Mouse (Mus musculus) liver, embryonic 14.5 days (tissue): ENCODE data around the gene Cad. TPM values are rescaled to one million over a fixed set of nuclear protein-coding genes. Genes with fewer than 3 reads are reported as not detected.

Experiments used
- ATAC-seq: fragments of 200-750 bp; cut with Nextera tagmentation; 2 replicates; pipeline ENCODE4 v1.8.0; 2017; ENCODE audit warnings: moderate number of reproducible peaks, mild to moderate bottlenecking, moderate library complexity; ENCODE audit not compliant: insufficient read depth
- DNase-seq, 3 experiments: peaks; one replicate each; pipeline ENCODE4 v3.0.0-alpha.2; 2012 to 2013; ENCODE audit warnings: low read depth in 3 of 3, low spot score in 3 of 3
- H3K27ac ChIP-seq: fragments of 300-500 bp; sonication (generic); 2 replicates; pipeline ENCODE4 v1.5.1; 2014; ENCODE audit warnings: moderate library complexity, mild to moderate bottlenecking, control low read depth, inconsistent platforms
- H3K27me3 ChIP-seq: fragments of 300-500 bp; sonication (generic); 2 replicates; pipeline ENCODE4 v1.6.1; 2014; ENCODE audit warnings: mild to moderate bottlenecking, low read length, moderate library complexity; ENCODE audit not compliant: control insufficient read depth, insufficient read depth
- H3K36me3 ChIP-seq: fragments of 300-500 bp; sonication (generic); replicated peaks from 2 replicates; pipeline ENCODE4 v1.6.1; 2014; ENCODE audit warnings: low read depth; ENCODE audit not compliant: control insufficient read depth, insufficient read depth
- H3K4me1 ChIP-seq, 2 experiments: fragments of 200-500 bp in 1 of 2; fragments of 300-500 bp in 1 of 2; sonication (generic) in 1 of 2; replicated peaks; 2 replicates each; pipeline ENCODE4 v1.6.1; 2012 to 2014; ENCODE audit warnings: antibody characterized with exemption in 1 of 2, inconsistent platforms in 1 of 2, low read length in 1 of 2; ENCODE audit not compliant: control insufficient read depth in 2 of 2, insufficient read depth in 2 of 2
- H3K4me2 ChIP-seq: fragments of 300-500 bp; sonication (generic); 2 replicates; pipeline ENCODE4 v1.6.1; 2014; ENCODE audit warnings: low read depth, mild to moderate bottlenecking, control low read depth, moderate library complexity
- H3K4me3 ChIP-seq, 2 experiments: fragments of 200-500 bp in 1 of 2; fragments of 300-500 bp in 1 of 2; sonication (generic) in 1 of 2; 2 replicates each; pipeline ENCODE4 v1.5.1; 2012 to 2014; ENCODE audit warnings: low read depth in 2 of 2, low read length in 2 of 2, mild to moderate bottlenecking in 2 of 2, control low read depth in 1 of 2, inconsistent platforms in 1 of 2, moderate library complexity in 1 of 2; ENCODE audit not compliant: insufficient read depth in 1 of 2
- H3K9ac ChIP-seq: fragments of 300-500 bp; sonication (generic); replicated peaks from 2 replicates; pipeline ENCODE4 v1.6.1; 2014; ENCODE audit warnings: mild to moderate bottlenecking, control low read depth, moderate library complexity
- H3K9me3 ChIP-seq: fragments of 300-500 bp; sonication (generic); 2 replicates; pipeline ENCODE4 v1.6.1; 2016; ENCODE audit warnings: low read length, mixed read lengths; ENCODE audit not compliant: control insufficient read depth
- CTCF ChIP-seq: IDR thresholded peaks from 2 replicates; pipeline ENCODE4 v1.5.1; 2016; ENCODE audit warnings: antibody characterized with exemption, low read depth, control low read depth
- EP300 ChIP-seq: IDR thresholded peaks from 2 replicates; pipeline ENCODE4 v1.6.1; 2016; ENCODE audit warnings: antibody characterized with exemption, low read depth
- WGBS: fragments of 180-500 bp; shearing (Covaris S2); extraction: QIAGEN DNeasy Blood & Tissue Kit; methylation state at CpG from one replicate; pipeline ENCODE4 v1.1.7; 2014; ENCODE audit not compliant: insufficient replicate concordance; 5-methylcytosine and 5-hydroxymethylcytosine counted together
- polyA plus RNA-seq, 2 experiments: library from polyadenylated mRNA; depleted of rRNA in 1 of 2; stranded (reverse) in 1 of 2; unstranded in 1 of 2; fragments of >200 nt; fragmentation: Nextera tagmentation in 1 of 2; extraction: Ambion mirVana in 1 of 2; gene quantifications; 2 replicates each; pipeline versions ENCODE4 v1.2.1 to v1.2.3; 2012 to 2014

Cad gene
- polyA plus RNA-seq, 2 experiments, result 14.0 to 20.4 TPM

DNA sequence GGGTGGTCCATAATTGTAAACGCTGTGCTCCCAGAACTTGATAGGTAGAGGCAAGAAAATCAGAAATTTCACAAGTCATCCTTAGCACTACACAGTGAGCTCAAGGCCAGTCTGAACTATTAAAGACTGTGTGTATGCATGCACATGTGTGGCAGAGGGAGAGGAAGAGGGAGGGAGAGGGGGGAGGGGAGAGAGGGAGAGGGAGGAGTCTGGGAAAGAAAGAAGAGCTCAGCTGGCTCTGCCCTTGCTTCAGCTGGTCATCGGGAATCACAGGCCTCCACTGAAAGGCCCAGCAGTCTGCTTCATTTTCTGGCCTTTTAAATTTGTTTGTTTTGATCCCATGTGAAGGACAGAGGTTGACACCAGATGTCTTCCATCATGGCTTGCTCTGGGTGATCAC, 68.9 kb downstream of the Cad start:
- 43% methylated on average over 2 of the region's 2 CpGs for WGBS
- no peak overlapping the region for H3K4me3 ChIP-seq
- H3K9me3 ChIP-seq, result no peaks in the 10 kb centered on the region
- H3K27ac ChIP-seq, result no peak overlapping the region
- TF ChIP-seq CTCF (no peak), EP300 (no peak)
- ATAC-seq (no peak), DNase-seq (no peak)
- no peaks in the 10 kb centered on the region for H3K4me1 ChIP-seq
- H3K27me3 ChIP-seq, result no peaks in the 10 kb centered on the region
- no peak overlapping the region for H3K9ac ChIP-seq
- H3K36me3 ChIP-seq, result no peaks in the 10 kb centered on the region
- H3K4me2 ChIP-seq, result no peak overlapping the region

DNA sequence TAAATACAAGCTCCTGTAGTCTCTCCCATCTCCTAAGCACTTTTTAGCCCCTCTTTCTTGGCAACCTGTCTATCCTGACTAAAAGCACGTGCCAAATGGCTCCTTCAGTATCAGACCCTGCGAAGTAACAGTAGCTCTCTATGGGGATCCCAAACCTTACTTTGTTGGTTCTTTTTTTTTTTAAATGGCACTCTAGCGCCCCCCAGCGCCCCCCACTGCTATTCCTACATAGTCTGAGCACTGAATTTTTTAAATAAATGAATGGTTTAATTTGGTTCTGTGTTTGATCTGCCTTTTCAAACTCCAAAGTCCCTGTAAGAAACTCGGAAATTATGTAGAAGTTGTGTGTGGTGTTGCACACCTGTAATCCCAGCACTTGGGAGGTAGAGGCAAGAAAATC, 71.5 kb downstream of the Cad start:
- Histone ChIP-seq H3K27ac (no peak overlapping the region), H3K9me3 (no peaks in the 10 kb centered on the region), H3K9ac (no peak overlapping the region), H3K4me1 (no peaks in the 10 kb centered on the region), H3K36me3 (no peaks in the 10 kb centered on the region), H3K4me3 (no peak overlapping the region), H3K27me3 (peaks cover 3% of the 10 kb centered on the region; the same call in 1 of the 2 replicates), H3K4me2 (no peak overlapping the region)
- WGBS, result 24% methylated on average over 5 of the region's 5 CpGs
- TF ChIP-seq EP300 (no peak), CTCF (no peak)
- DNase-seq (no peak), ATAC-seq (no peak)

Other genes starting within 250 kb of the Cad start
- 1.9 and 2.4 TPM in 2 replicates for gene Mapre3, start 240.1 kb upstream of the Cad start, polyA plus RNA-seq (2012; rRNA removed)
- 1.2 and 1.4 TPM in 2 replicates for gene Mapre3, start 240.1 kb upstream of the Cad start, polyA plus RNA-seq (2014; fragmentation: Nextera tagmentation; extraction: Ambion mirVana)
- 21.8 and 26.1 TPM in 2 replicates for gene Tmem214, start 186.8 kb upstream of the Cad start, polyA plus RNA-seq (2012; rRNA removed)
- gene Tmem214, start 186.8 kb upstream of the Cad start, polyA plus RNA-seq (2014; fragmentation: Nextera tagmentation; extraction: Ambion mirVana), result 25.0 and 25.8 TPM in 2 replicates
- gene Agbl5, start 166.1 kb upstream of the Cad start, polyA plus RNA-seq (2012; rRNA removed), result 5.0 and 6.0 TPM in 2 replicates
- 4.8 and 5.1 TPM in 2 replicates for gene Agbl5, start 166.1 kb upstream of the Cad start, polyA plus RNA-seq (2014; fragmentation: Nextera tagmentation; extraction: Ambion mirVana)
- gene Ost4, start 147.0 kb upstream of the Cad start, polyA plus RNA-seq (2012; rRNA removed), result 142 and 216 TPM in 2 replicates
- 412 and 420 TPM in 2 replicates for gene Ost4, start 147.0 kb upstream of the Cad start, polyA plus RNA-seq (2014; fragmentation: Nextera tagmentation; extraction: Ambion mirVana)
- 18.4 and 22.2 TPM in 2 replicates for gene Emilin1, start 141.4 kb upstream of the Cad start, polyA plus RNA-seq (2012; rRNA removed)
- 21.3 and 23.2 TPM in 2 replicates for gene Emilin1, start 141.4 kb upstream of the Cad start, polyA plus RNA-seq (2014; fragmentation: Nextera tagmentation; extraction: Ambion mirVana)
- 30.3 and 31.1 TPM in 2 replicates for gene Khk, start 133.3 kb upstream of the Cad start, polyA plus RNA-seq (2012; rRNA removed)
- 38.8 and 40.8 TPM in 2 replicates for gene Khk, start 133.3 kb upstream of the Cad start, polyA plus RNA-seq (2014; fragmentation: Nextera tagmentation; extraction: Ambion mirVana)
- 2.9 and 4.2 TPM in 2 replicates for gene Cgref1, start 109.2 kb upstream of the Cad start, polyA plus RNA-seq (2012; rRNA removed)
- 5.1 and 5.4 TPM in 2 replicates for gene Cgref1, start 109.2 kb upstream of the Cad start, polyA plus RNA-seq (2014; fragmentation: Nextera tagmentation; extraction: Ambion mirVana)
- gene Preb, start 94.4 kb upstream of the Cad start, polyA plus RNA-seq (2012; rRNA removed), result 89.2 and 95.2 TPM in 2 replicates
- gene Preb, start 94.4 kb upstream of the Cad start, polyA plus RNA-seq (2014; fragmentation: Nextera tagmentation; extraction: Ambion mirVana), result 53.8 and 59.6 TPM in 2 replicates
- gene Tcf23, start 86.1 kb upstream of the Cad start, polyA plus RNA-seq (2012; rRNA removed), result 0.01 TPM in 2 replicates
- 0.09 TPM in 1 of 2 replicates, not detected in the other for gene Tcf23, start 86.1 kb upstream of the Cad start, polyA plus RNA-seq (2014; fragmentation: Nextera tagmentation; extraction: Ambion mirVana)
- gene Atraid, start 6.5 kb upstream of the Cad start, polyA plus RNA-seq (2012; rRNA removed), result 28.8 and 31.0 TPM in 2 replicates
- 50.4 and 53.2 TPM in 2 replicates for gene Atraid, start 6.5 kb upstream of the Cad start, polyA plus RNA-seq (2014; fragmentation: Nextera tagmentation; extraction: Ambion mirVana)
- 4.2 and 5.2 TPM in 2 replicates for gene Slc5a6, start 5.9 kb upstream of the Cad start, polyA plus RNA-seq (2012; rRNA removed)
- 2.2 and 2.3 TPM in 2 replicates for gene Slc5a6, start 5.9 kb upstream of the Cad start, polyA plus RNA-seq (2014; fragmentation: Nextera tagmentation; extraction: Ambion mirVana)
- not detected in 2 replicates for gene Dnajc5g, start 51.5 kb downstream of the Cad start, polyA plus RNA-seq (2012; rRNA removed)
- gene Dnajc5g, start 51.5 kb downstream of the Cad start, polyA plus RNA-seq (2014; fragmentation: Nextera tagmentation; extraction: Ambion mirVana), result not detected in 2 replicates
- 0.26 and 0.40 TPM in 2 replicates for gene Slc30a3, start 53.5 kb downstream of the Cad start, polyA plus RNA-seq (2012; rRNA removed)
- 0.14 and 0.41 TPM in 2 replicates for gene Slc30a3, start 53.5 kb downstream of the Cad start, polyA plus RNA-seq (2014; fragmentation: Nextera tagmentation; extraction: Ambion mirVana)
- gene Trim54, start 61.9 kb downstream of the Cad start, polyA plus RNA-seq (2012; rRNA removed), result not detected in 2 replicates
- gene Trim54, start 61.9 kb downstream of the Cad start, polyA plus RNA-seq (2014; fragmentation: Nextera tagmentation; extraction: Ambion mirVana), result not detected in 2 replicates
- gene Ucn, start 84.0 kb downstream of the Cad start, polyA plus RNA-seq (2012; rRNA removed), result not detected in 2 replicates
- gene Ucn, start 84.0 kb downstream of the Cad start, polyA plus RNA-seq (2014; fragmentation: Nextera tagmentation; extraction: Ambion mirVana), result not detected in 2 replicates
- 16.9 and 18.9 TPM in 2 replicates for gene Mpv17, start 99.5 kb downstream of the Cad start, polyA plus RNA-seq (2012; rRNA removed)
- gene Mpv17, start 99.5 kb downstream of the Cad start, polyA plus RNA-seq (2014; fragmentation: Nextera tagmentation; extraction: Ambion mirVana), result 14.2 and 16.0 TPM in 2 replicates
- gene Gm29609, start 125.1 kb downstream of the Cad start, polyA plus RNA-seq (2012; rRNA removed), result 0.90 and 0.92 TPM in 2 replicates
- 0.66 and 0.77 TPM in 2 replicates for gene Gm29609, start 125.1 kb downstream of the Cad start, polyA plus RNA-seq (2014; fragmentation: Nextera tagmentation; extraction: Ambion mirVana)
- gene Gtf3c2, start 125.4 kb downstream of the Cad start, polyA plus RNA-seq (2012; rRNA removed), result 31.2 and 31.3 TPM in 2 replicates
- gene Gtf3c2, start 125.4 kb downstream of the Cad start, polyA plus RNA-seq (2014; fragmentation: Nextera tagmentation; extraction: Ambion mirVana), result 22.8 and 25.3 TPM in 2 replicates
- 20.7 and 23.7 TPM in 2 replicates for gene Snx17, start 138.4 kb downstream of the Cad start, polyA plus RNA-seq (2012; rRNA removed)
- gene Snx17, start 138.4 kb downstream of the Cad start, polyA plus RNA-seq (2014; fragmentation: Nextera tagmentation; extraction: Ambion mirVana), result 36.4 and 37.6 TPM in 2 replicates
- 20.9 and 29.9 TPM in 2 replicates for gene Eif2b4, start 138.7 kb downstream of the Cad start, polyA plus RNA-seq (2012; rRNA removed)
- gene Eif2b4, start 138.7 kb downstream of the Cad start, polyA plus RNA-seq (2014; fragmentation: Nextera tagmentation; extraction: Ambion mirVana), result 43.6 and 46.1 TPM in 2 replicates
- 8.5 and 8.8 TPM in 2 replicates for gene Zfp513, start 147.5 kb downstream of the Cad start, polyA plus RNA-seq (2012; rRNA removed)
- gene Zfp513, start 147.5 kb downstream of the Cad start, polyA plus RNA-seq (2014; fragmentation: Nextera tagmentation; extraction: Ambion mirVana), result 0.80 and 1.2 TPM in 2 replicates
- 76.0 and 115 TPM in 2 replicates for gene Ppm1g, start 165.9 kb downstream of the Cad start, polyA plus RNA-seq (2012; rRNA removed)
- 98.9 and 113 TPM in 2 replicates for gene Ppm1g, start 165.9 kb downstream of the Cad start, polyA plus RNA-seq (2014; fragmentation: Nextera tagmentation; extraction: Ambion mirVana)
- gene Nrbp1, start 186.1 kb downstream of the Cad start, polyA plus RNA-seq (2012; rRNA removed), result 27.9 and 30.8 TPM in 2 replicates
- gene Nrbp1, start 186.1 kb downstream of the Cad start, polyA plus RNA-seq (2014; fragmentation: Nextera tagmentation; extraction: Ambion mirVana), result 39.4 and 43.4 TPM in 2 replicates
- 0.07 TPM in 1 of 2 replicates, not detected in the other for gene Gm9970, start 186.5 kb downstream of the Cad start, polyA plus RNA-seq (2012; rRNA removed)
- gene Gm9970, start 186.5 kb downstream of the Cad start, polyA plus RNA-seq (2014; fragmentation: Nextera tagmentation; extraction: Ambion mirVana), result 0.19 TPM in 1 of 2 replicates, not detected in the other
- 5.3 and 6.8 TPM in 2 replicates for gene Krtcap3, start 196.9 kb downstream of the Cad start, polyA plus RNA-seq (2012; rRNA removed)
- 3.5 and 3.9 TPM in 2 replicates for gene Krtcap3, start 196.9 kb downstream of the Cad start, polyA plus RNA-seq (2014; fragmentation: Nextera tagmentation; extraction: Ambion mirVana)
- 3.6 and 3.7 TPM in 2 replicates for gene Ift172, start 236.3 kb downstream of the Cad start, polyA plus RNA-seq (2012; rRNA removed)
- gene Ift172, start 236.3 kb downstream of the Cad start, polyA plus RNA-seq (2014; fragmentation: Nextera tagmentation; extraction: Ambion mirVana), result 3.1 and 3.3 TPM in 2 replicates
- 4.7 and 5.6 TPM in 2 replicates for gene Fndc4, start 241.3 kb downstream of the Cad start, polyA plus RNA-seq (2012; rRNA removed)
- gene Fndc4, start 241.3 kb downstream of the Cad start, polyA plus RNA-seq (2014; fragmentation: Nextera tagmentation; extraction: Ambion mirVana), result 3.3 and 3.7 TPM in 2 replicates
- gene Gckr, start 242.7 kb downstream of the Cad start, polyA plus RNA-seq (2012; rRNA removed), result 16.3 and 16.4 TPM in 2 replicates
- 13.3 and 16.0 TPM in 2 replicates for gene Gckr, start 242.7 kb downstream of the Cad start, polyA plus RNA-seq (2014; fragmentation: Nextera tagmentation; extraction: Ambion mirVana)